8 mouse cellular contexts compared by ENCODE assay signal in the genomic region with DNA sequence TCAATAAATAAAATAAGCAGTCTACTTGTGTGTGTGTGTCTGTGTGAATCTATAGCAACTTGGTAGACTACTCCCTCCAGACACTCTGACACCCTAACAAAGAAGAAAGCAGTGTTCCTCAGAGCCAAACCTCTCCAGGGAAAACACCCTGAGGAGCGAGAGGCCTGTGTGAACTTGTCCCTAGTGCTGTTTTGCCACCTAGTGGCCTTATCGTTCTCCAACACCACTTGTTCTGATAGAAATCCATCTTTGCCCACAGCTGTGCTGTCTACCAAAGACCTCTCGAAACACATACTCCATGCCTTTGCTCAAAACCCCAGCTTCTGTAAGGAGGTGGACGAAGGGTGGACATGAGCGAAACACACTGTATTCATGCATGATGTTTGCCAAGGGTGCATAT. TPM values are rescaled to one million over a fixed set of nuclear protein-coding genes. Genes with fewer than 3 reads are reported as not detected.
A peak's percentile ranks its signal among the peaks of the same experiment; 100 is the strongest.
DNase-seq lines count a peak whose midpoint lies in the region; ATAC-seq and TF ChIP-seq lines count a peak whose summit lies in the region.

No protein-coding gene starts in this region.

- ATAC-seq in limb, embryonic 14.5 days (ENCODE audit: low FRiP score, low read depth), result peak; percentile 47; the same call in 1 of the 2 replicates
- peak; percentile 93 for ATAC-seq in midbrain, embryonic 15.5 days (replicated peaks)

- H3K27ac ChIP-seq in limb, embryonic 14.5 days (replicated peaks; ENCODE audit: low read depth, low read length), result no peak overlapping the region
- no peak overlapping the region for H3K27ac ChIP-seq in midbrain, embryonic 15.5 days

- no peak overlapping the region for H3K4me2 ChIP-seq in limb, embryonic 14.5 days (replicated peaks; ENCODE audit: low read depth, low read length, severe bottlenecking)
- no peak overlapping the region for H3K4me2 ChIP-seq in midbrain, embryonic 15.5 days

- no peaks in the 10 kb centered on the region for H3K27me3 ChIP-seq in limb, embryonic 14.5 days (ENCODE audit: control insufficient read depth, insufficient read depth, low read length)
- no peaks in the 10 kb centered on the region for H3K27me3 ChIP-seq in midbrain, embryonic 15.5 days (replicated peaks)

- WGBS in limb, embryonic 14.5 days, result 31% methylated on average over 5 of the region's 5 CpGs
- 33% methylated on average over 5 of the region's 5 CpGs for WGBS in midbrain, embryonic 15.5 days

- peaks cover 2% of the 10 kb centered on the region; the same call in 1 of the 2 replicates for H3K4me1 ChIP-seq in limb, embryonic 14.5 days (ENCODE audit: control insufficient read depth, insufficient read depth, low read length)
- H3K4me1 ChIP-seq in midbrain, embryonic 15.5 days, result no peaks in the 10 kb centered on the region

- peak; percentile 59 to 69 for DNase-seq in urinary bladder, postnatal 4 days (ENCODE audit: low spot score in 2 of 2)
- no peak for DNase-seq in urinary bladder, postnatal 10 days (ENCODE audit: low spot score)
- DNase-seq in embryo, embryonic 9.5 days (ENCODE audit: extremely low spot score), result peak; percentile 59
- peak; percentile 64 for DNase-seq in heart, adult 8-10 months (ENCODE audit: low spot score)
- DNase-seq in kidney, adult 18-20 months, result peak; percentile 71
- peak; percentile 85 for DNase-seq in limb, embryonic 14.5 days (ENCODE audit: low spot score)
- DNase-seq in testis, postnatal 10 days (ENCODE audit: low spot score), result peak; percentile 66

- no peaks in the 10 kb centered on the region for H3K36me3 ChIP-seq in limb, embryonic 14.5 days (ENCODE audit: control insufficient read depth, insufficient read depth, low read length)
- H3K36me3 ChIP-seq in midbrain, embryonic 15.5 days (replicated peaks), result no peaks in the 10 kb centered on the region

- H3K9ac ChIP-seq in limb, embryonic 14.5 days (ENCODE audit: low read depth, low read length, severe bottlenecking), result no peak overlapping the region
- no peak overlapping the region for H3K9ac ChIP-seq in midbrain, embryonic 15.5 days

- no peak for TF ChIP-seq POLR2A in limb, embryonic 14.5 days (IDR thresholded peaks at IDR 0.05; ENCODE audit: borderline replicate concordance, extremely low read depth, insufficient read depth, insufficient read length)

- no peaks in the 10 kb centered on the region for H3K9me3 ChIP-seq in limb, embryonic 14.5 days (ENCODE audit: control insufficient read depth, low read length)
- no peaks in the 10 kb centered on the region; the same call in 1 of the 2 replicates for H3K9me3 ChIP-seq in midbrain, embryonic 15.5 days

- no peak overlapping the region for H3K4me3 ChIP-seq in limb, embryonic 14.5 days (replicated peaks; ENCODE audit: low read length)
- no peak overlapping the region for H3K4me3 ChIP-seq in midbrain, embryonic 15.5 days

RNA-seq across cellular contexts. Expression of a gene that starts 8.3 kb away (rescaled TPM):
- not detected for total RNA-seq in heart, adult 8-10 months (2022)
- not detected in 2 replicates for polyA plus RNA-seq in limb, embryonic 14.5 days (2012; rRNA removed)
- not detected in 2 replicates for polyA plus RNA-seq in limb, embryonic 14.5 days (2014; fragmentation: Nextera tagmentation; extraction: Ambion mirVana)
- not detected in 2 replicates for polyA plus RNA-seq in midbrain, embryonic 15.5 days (2015; fragmentation: Nextera tagmentation; extraction: Ambion mirVana)

RNA-seq across cellular contexts. Expression of a gene that starts 12.6 kb away (rescaled TPM):
- total RNA-seq in heart, adult 8-10 months (2022), result not detected
- not detected in 2 replicates for polyA plus RNA-seq in limb, embryonic 14.5 days (2012; rRNA removed)
- not detected in 2 replicates for polyA plus RNA-seq in limb, embryonic 14.5 days (2014; fragmentation: Nextera tagmentation; extraction: Ambion mirVana)
- polyA plus RNA-seq in midbrain, embryonic 15.5 days (2015; fragmentation: Nextera tagmentation; extraction: Ambion mirVana), result not detected in 2 replicates

RNA-seq across cellular contexts. Expression of a gene that starts 16.9 kb away (rescaled TPM):
- 1,000 to 10,000 TPM; 1,477 to 1,608 (median 1,523) TPM for total RNA-seq in heart, adult 8-10 months (2022)
- polyA plus RNA-seq in limb, embryonic 14.5 days (2012; rRNA removed), result 73.9 and 83.1 TPM in 2 replicates
- 52.0 and 54.5 TPM in 2 replicates for polyA plus RNA-seq in limb, embryonic 14.5 days (2014; fragmentation: Nextera tagmentation; extraction: Ambion mirVana)
- polyA plus RNA-seq in midbrain, embryonic 15.5 days (2015; fragmentation: Nextera tagmentation; extraction: Ambion mirVana), result 170 and 196 TPM in 2 replicates

RNA-seq across cellular contexts. Expression of a gene that starts 38.1 kb away (rescaled TPM):
- under 1 TPM in 2 of 4 experiments, not detected in 2; 0.17 to 0.44 TPM for total RNA-seq in heart, adult 8-10 months (2022)
- polyA plus RNA-seq in limb, embryonic 14.5 days (2012; rRNA removed), result 3.6 TPM in 2 replicates
- 1.5 TPM in 2 replicates for polyA plus RNA-seq in limb, embryonic 14.5 days (2014; fragmentation: Nextera tagmentation; extraction: Ambion mirVana)
- polyA plus RNA-seq in midbrain, embryonic 15.5 days (2015; fragmentation: Nextera tagmentation; extraction: Ambion mirVana), result 2.4 and 3.0 TPM in 2 replicates

RNA-seq across cellular contexts. Expression of a gene that starts 46.2 kb away (rescaled TPM):
- 10 to 100 TPM; 17.9 to 26.4 (median 22.7) TPM for total RNA-seq in heart, adult 8-10 months (2022)
- 45.9 and 47.9 TPM in 2 replicates for polyA plus RNA-seq in limb, embryonic 14.5 days (2012; rRNA removed)
- 42.7 and 46.5 TPM in 2 replicates for polyA plus RNA-seq in limb, embryonic 14.5 days (2014; fragmentation: Nextera tagmentation; extraction: Ambion mirVana)
- 99.3 and 100 TPM in 2 replicates for polyA plus RNA-seq in midbrain, embryonic 15.5 days (2015; fragmentation: Nextera tagmentation; extraction: Ambion mirVana)
